Mouse (Mus musculus) embryo, embryonic 10.5 days (tissue): Measurements from ENCODE around the gene Dnajc7.

Source experiments
- DNase-seq: peaks from one replicate; pipeline ENCODE4 v3.0.0-alpha.2; 2015; ENCODE audit warnings: low spot score

Dnajc7 gene

GRCm38 (mm10) chr11:100579116-100579799, 40.7 kb downstream of the Dnajc7 start:
- DNase-seq = no peak

DNA sequence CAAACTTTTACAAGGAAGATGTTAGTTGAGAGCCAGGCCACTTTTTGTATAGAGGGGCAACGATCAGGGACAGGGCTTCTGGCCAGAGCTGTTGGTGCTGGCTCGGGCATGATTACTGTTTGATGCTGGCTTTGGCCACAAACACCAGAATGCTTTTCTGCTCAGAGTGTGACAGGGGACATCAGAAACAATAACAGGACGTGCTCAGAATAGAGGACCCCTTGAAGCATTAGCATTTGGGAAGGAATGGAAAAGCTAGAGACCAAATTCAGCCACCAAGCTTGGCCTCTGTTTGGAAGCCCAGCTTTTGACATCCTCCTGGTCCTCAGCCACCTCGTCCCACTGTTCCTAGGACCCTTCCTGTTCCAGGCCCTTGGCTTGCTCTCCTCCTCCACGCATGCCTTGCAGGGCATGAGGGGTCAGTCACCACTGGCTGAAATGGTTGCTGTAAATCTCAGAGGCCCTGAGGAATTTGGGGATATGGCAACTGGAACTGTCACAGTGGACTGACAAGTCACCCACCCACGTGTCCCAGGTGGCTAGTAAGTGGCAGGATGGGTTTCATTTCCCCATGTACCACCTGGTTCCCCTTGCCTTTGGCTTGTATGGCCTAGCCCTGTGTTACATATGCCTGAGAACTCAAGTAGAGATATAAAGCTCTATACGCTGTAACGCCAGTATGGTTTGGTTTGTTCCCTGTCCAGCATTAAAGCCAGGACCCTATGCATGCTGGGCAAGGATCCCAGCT, 41.9 kb downstream of the Dnajc7 start:
- no peak for DNase-seq

GRCm38 (mm10) chr11:100576256-100576655, 43.7 kb downstream of the Dnajc7 start:
- no peak for DNase-seq

- DNase-seq = no peak
Observed at GRCm38 (mm10) chr11:100575484-100575855, 44.5 kb downstream of the Dnajc7 start.

DNA sequence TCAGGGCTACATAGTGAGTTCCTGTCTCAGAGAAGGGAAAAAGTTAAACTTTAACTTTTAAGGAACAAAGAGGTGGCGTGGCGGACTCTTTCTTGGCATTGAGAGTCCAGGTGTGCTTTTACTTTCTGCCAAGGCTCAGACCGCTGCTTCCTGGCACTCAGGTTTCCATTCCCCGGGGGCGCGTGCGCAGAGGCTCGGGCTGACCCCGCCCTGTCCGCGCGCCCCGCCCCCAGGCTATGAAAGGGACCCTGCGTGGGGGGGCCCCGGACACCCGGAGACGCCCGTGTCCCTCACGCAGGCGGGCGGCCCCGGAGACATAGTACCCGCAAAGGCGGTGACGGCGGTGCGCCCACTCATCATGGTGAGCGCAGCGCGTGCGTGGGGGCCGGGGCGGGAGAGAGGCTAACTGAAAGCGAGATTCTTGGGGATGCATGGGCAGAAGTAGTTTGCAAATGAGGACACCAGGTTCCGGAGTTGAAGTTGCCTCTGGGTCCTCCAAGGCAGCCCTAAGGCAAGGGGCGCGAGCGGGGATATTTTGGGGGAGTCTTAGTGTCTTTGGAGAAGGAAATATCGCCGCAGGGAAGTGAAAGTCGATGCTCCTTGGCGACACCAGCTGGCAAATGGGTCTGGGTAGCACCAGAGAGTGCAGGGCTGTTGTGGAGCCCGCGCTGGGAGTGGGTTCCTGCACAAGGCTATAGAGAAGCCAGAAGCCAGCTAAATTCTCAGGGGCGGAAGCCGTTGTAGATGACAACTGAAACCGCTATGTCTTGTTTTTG, 45.1 kb downstream of the Dnajc7 start, which contains the start of gene Cnp:
TSS of gene Cnp (plus strand) at position 197 of the 776 bp plus-strand sequence.
- DNase-seq = peak; percentile 73

DNA sequence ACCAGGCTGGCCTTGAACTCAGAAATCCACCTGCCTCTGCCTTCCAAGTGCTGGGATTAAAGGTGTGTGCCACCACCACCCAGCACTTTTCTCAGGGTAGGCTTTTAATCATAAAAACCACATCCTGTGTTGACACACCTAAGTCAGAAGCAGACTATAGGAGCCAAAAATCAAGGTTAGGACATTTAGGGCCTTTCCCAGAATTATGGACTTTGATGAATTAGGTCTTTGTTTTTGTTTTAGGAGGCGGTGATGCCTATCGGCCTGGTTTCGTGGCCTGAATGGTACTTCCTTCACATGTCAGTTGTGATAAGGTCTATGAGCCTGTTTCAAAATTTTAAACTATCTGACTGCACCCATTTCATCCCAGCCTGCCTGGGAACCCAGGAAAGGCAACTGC, 45.8 kb downstream of the Dnajc7 start:
- DNase-seq = no peak

GRCm38 (mm10) chr11:100571202-100571567, 48.8 kb downstream of the Dnajc7 start:
- peak; percentile 24 for DNase-seq

- DNase-seq = peak; percentile 94
Observed at GRCm38 (mm10) chr11:100570430-100571201, 49.4 kb downstream of the Dnajc7 start.

DNA sequence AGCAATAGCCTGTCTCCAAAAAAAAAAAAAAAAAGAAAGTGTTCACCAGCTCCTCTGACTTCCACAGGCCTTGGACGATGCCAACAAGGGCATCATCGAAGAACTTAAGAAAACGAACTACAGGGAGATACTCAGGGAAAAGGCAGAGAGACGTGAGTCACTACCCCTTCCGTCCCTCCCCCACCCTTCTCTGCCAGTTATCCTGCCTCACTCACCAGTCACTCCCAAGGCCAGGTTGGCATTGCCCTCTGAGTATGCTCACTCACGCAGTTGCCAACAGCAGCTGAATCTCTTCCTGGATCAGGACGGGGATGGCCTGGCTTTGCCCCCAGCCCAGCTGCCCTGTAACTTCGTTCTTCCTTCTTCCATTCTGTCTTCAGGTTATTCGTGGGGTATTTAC, 50.2 kb downstream of the Dnajc7 start:
- DNase-seq = no peak

DNA sequence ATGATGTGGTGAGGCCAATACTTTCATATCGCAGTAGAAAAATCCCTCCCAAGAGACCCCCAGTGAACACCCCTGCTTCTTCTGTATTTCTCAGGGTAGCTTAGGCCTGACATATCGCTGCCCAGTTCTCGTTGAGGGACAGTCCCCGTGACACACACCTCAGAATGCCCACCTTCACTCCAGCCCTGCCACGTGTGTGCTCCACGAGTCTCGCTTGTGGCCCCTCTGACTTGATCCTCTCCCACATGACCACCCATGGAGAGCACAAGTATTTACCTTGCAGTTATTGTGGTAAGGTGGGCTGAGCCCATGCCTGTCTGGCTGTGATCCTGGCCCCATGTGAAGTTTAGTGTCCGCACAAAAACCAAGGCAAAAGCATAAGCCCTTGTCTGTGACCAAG, 51.3 kb downstream of the Dnajc7 start:
- no peak for DNase-seq

- no peak for DNase-seq
Observed at GRCm38 (mm10) chr11:100567815-100568245, 52.1 kb downstream of the Dnajc7 start.

DNA sequence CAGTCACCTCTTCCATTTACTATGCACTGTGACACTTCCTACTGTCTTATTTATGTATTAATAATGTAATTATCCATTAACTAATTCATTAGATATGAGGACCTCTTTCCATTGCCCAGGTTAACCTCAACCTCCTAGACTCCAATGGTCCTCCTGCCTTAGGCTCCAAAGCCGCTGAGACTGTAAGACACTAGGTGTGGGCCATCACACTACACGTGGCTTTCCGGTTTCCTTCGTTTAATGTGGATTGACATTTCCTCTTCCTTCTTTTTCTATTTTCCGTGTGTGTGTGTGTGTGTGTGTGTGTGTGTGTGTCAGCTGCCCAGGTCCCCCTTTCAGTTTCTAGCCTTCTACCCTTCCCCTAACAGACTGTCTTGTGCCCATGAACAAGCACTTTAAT, 52.7 kb downstream of the Dnajc7 start:
- no peak for DNase-seq

GRCm38 (mm10) chr11:100564703-100565102, 55.3 kb downstream of the Dnajc7 start:
- DNase-seq = no peak

DNA sequence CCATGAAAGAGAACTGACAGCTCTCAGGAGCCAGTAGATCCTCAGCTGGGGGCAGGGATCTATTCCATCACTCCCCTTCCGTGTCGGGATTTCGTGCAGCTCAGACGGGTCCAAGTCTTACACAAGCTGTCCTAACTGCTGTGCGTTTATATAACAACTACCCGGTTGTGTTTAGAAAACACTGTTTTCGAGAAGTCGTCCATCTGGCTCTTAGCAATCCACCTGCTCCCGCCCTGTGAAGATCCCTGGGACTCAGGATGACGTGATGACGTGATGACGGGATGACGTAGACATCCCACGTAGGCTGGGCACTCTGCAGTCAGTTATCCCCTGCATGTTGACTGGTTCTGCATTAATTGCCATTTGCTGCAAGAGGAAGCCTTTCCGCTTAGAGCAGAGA, 55.7 kb downstream of the Dnajc7 start:
- no peak for DNase-seq

DNA sequence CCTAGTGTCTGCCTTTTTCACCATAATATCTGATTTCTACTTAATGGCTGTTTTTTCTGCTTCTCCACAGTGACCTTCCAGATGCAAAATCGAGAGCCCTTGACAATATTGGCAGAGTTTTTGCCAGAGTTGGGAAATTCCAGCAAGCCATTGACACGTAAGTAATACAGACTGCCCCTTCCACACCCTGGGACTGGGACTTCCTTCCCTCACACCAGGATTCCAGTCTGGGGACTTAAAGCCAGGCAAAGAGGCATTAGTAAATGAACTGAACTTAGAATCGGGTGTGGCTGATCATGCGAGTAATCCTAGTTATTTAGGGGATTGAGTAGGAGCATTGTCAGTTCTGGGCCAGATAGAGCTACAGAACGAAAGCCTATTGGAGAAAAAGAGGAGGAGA, 58.2 kb downstream of the Dnajc7 start:
- no peak for DNase-seq

DNA sequence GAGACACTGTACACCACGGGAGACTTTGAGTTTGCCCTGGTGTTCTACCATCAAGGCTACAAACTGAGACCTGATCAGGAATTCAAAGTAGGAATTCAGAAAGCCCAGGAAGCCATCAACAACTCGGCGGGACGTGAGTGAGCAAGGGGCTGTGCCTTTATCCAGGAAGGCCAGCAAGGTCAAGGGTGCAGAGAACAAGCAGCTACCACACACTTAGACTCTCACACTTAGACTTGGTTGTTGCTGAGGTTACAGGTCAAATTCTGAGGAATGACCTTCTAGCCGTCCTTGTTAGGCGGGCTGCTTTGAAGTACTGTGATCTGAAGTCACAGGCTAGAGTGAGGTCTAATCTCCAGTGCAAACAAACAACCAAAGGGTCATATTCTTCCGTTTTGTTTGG, 60.5 kb downstream of the Dnajc7 start:
- peak; percentile 14 for DNase-seq

- no peak for DNase-seq
Observed at GRCm38 (mm10) chr11:100557563-100557962, 62.4 kb downstream of the Dnajc7 start.

DNA sequence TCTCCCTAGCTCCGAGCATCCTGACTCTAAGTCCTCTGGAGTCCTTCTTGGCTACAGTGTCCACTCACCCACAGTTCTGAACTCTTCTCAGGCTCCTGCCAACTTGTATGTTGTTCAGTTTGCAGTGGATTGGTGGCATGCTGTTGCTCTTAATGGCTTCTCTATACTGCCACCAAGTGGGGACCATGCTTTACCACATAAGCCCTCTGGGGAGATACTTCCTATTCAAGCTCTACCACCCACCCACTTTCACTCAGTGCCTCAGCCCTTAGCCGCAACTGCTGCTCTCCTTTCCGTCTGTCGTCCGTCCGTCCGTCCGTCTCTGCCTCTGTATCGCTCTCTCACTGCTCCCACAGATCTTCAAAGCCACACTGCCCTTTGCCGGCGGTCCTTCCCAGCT, 64.4 kb downstream of the Dnajc7 start:
- peak; percentile 81 for DNase-seq

DNA sequence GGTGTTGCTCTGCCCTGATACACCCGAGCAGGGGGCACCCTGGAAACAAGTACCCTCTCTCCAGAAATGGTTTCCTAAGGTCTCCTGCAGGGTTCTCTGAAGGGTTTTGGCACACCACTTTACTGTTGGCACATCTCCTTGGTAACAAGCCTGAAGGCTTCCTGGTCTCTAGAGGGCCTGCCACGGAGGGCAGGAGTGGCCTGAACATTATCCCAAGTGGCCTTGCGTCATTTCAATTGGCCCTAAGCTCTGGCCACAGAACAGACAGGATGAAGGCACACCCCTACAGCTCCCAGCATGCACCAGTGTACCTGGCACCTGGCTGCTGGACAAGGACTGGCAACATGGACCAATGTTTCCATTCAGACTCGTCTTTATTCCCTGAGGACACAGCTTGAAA, 67.1 kb downstream of the Dnajc7 start:
- no peak for DNase-seq

- no peak for DNase-seq
Observed at GRCm38 (mm10) chr11:100550101-100550500, 69.9 kb downstream of the Dnajc7 start.

DNA sequence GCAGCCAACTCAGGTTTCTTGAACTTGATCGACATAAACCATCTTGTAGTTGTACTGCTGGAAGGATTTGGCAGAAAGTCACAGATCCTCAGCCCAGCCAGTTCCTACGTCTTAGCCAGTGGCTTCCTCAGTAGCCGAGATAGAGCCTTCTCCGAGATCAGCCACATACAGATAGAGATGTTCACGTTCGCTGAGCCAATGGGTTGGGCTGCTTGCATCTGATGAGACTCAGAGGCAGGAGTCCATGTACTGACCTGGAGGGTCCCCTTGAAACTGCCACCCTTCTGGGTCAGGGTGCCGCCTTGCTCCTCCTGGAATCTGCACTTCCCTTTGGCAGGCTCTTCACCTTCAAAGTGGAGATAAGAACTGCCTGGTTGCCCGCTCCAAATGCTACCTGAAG, 70.5 kb downstream of the Dnajc7 start:
- DNase-seq = no peak

DNA sequence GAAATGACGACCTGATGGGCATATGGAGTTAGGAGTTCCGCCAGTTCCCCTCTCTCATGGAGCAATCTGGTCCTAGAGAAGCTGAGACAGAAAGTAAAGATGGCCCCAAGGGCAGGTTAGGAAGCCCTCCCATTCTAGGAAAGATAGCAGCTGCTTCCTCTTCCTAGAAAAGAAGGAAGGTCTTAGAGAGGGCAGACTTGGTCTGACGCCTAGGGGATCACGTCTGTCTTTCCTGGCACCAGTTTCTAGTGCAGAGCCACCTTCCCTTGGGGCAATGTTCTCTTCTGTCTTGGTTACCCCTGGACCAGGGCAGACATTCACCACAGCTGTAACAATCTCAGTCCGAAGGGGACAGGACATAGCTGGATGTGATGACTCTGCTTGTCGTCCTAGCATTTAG, 71.8 kb downstream of the Dnajc7 start:
- DNase-seq = no peak
